7 mouse cellular contexts compared by ENCODE assay signal in the genomic region with DNA sequence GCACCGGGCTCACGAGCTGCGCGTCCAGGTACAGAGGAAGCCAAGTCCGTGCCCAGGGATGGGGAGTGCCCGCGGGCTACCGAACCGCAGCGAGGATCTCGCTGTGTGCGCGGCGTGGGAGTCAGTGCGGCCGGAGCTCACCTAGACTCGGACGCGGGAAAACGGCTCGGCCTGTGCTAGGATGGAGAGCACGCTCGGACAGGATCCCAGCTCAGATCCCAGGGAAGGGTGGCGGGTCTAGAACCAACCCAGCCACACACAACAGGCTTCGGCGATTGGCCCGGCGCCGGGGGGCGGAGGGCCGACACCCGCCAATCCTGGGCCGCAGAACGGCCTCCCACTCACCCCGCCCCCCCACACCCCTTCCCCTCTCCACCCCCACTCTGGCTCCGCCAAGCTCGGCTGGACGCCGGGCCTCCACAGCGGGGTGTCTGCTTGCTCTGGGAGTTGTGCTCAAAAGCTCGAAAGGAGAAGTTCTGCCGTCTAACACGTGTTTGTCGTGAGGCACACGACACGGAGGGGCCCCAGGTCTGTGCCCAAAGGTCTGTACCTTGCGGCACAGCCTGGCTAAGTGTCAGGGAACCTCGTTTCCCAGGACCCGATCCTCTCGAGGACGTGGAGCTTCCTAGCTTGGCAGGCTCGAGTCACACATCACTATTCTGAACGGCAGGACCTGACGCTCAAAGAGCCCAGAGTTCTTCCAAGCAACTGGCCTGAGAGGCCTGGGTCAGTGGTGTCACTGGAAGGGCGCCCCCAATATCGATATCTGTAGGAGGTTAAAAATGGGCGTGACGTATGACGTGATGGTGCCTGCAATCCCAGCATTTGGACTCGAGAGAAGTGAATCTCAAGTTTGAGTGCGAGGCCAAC. TPM values are rescaled to one million over a fixed set of nuclear protein-coding genes. Genes with fewer than 3 reads are reported as not detected.
DNase-seq lines count a peak whose midpoint lies in the region; ATAC-seq and TF ChIP-seq lines count a peak whose summit lies in the region.

A gene (minus strand): TSS at position 297 of the 870 bp plus-strand sequence.

- peak within 1 kb of the TSS; percentile 66 for H3K4me3 ChIP-seq in embryonic facial prominence, embryonic 10.5 days
- peak within 1 kb of the TSS; percentile 55 for H3K4me3 ChIP-seq in limb, embryonic 14.5 days (replicated peaks; ENCODE audit: low read length)
- peak within 1 kb of the TSS; percentile 49 for H3K4me3 ChIP-seq in midbrain, embryonic 15.5 days

- H3K27me3 ChIP-seq in embryonic facial prominence, embryonic 10.5 days (replicated peaks; ENCODE audit: low read depth, poor library complexity, severe bottlenecking): peaks cover 36% of the 10 kb centered on the region
- peaks cover 17% of the 10 kb centered on the region for H3K27me3 ChIP-seq in limb, embryonic 14.5 days (ENCODE audit: control insufficient read depth, insufficient read depth, low read length)
- peaks cover 22% of the 10 kb centered on the region; the same call in 1 of the 2 replicates for H3K27me3 ChIP-seq in midbrain, embryonic 15.5 days (replicated peaks)
- no peaks in the 10 kb centered on the region for H3K27me3 ChIP-seq in splenic B cell, adult 2 months (ENCODE audit: control insufficient read depth, insufficient read depth, low read length, poor library complexity, severe bottlenecking)

- 1% methylated on average over 61 of the region's 61 CpGs for WGBS in embryonic facial prominence, embryonic 10.5 days
- 4% methylated on average over 56 of the region's 61 CpGs for WGBS in limb, embryonic 14.5 days
- 3% methylated on average over 61 of the region's 61 CpGs for WGBS in midbrain, embryonic 15.5 days

- peaks cover 20% of the 10 kb centered on the region for H3K4me1 ChIP-seq in embryonic facial prominence, embryonic 10.5 days
- peaks cover 8% of the 10 kb centered on the region for H3K4me1 ChIP-seq in limb, embryonic 14.5 days (ENCODE audit: control insufficient read depth, insufficient read depth, low read length)
- H3K4me1 ChIP-seq in midbrain, embryonic 15.5 days: peaks cover 15% of the 10 kb centered on the region

- H3K4me2 ChIP-seq in limb, embryonic 14.5 days (replicated peaks; ENCODE audit: low read depth, low read length, severe bottlenecking): peak within 1 kb of the TSS; percentile 97
- peak within 1 kb of the TSS; percentile 97 for H3K4me2 ChIP-seq in midbrain, embryonic 15.5 days

- peak within 1 kb of the TSS; percentile 58; the same call in 1 of the 2 replicates for H3K27ac ChIP-seq in embryonic facial prominence, embryonic 10.5 days (replicated peaks)
- H3K27ac ChIP-seq in limb, embryonic 14.5 days (replicated peaks; ENCODE audit: low read depth, low read length): no peak within 1 kb of the TSS
- H3K27ac ChIP-seq in midbrain, embryonic 15.5 days: peak within 1 kb of the TSS; percentile 52

- no peaks in the 10 kb centered on the region for H3K9me3 ChIP-seq in embryonic facial prominence, embryonic 10.5 days
- H3K9me3 ChIP-seq in limb, embryonic 14.5 days (ENCODE audit: control insufficient read depth, low read length): no peaks in the 10 kb centered on the region
- H3K9me3 ChIP-seq in midbrain, embryonic 15.5 days: no peaks in the 10 kb centered on the region

- peak within 1 kb of the TSS; percentile 45 for H3K9ac ChIP-seq in limb, embryonic 14.5 days (ENCODE audit: low read depth, low read length, severe bottlenecking)
- peak within 1 kb of the TSS; percentile 33 for H3K9ac ChIP-seq in midbrain, embryonic 15.5 days

- no peaks in the 10 kb centered on the region for H3K36me3 ChIP-seq in embryonic facial prominence, embryonic 10.5 days (replicated peaks)
- no peaks in the 10 kb centered on the region for H3K36me3 ChIP-seq in limb, embryonic 14.5 days (ENCODE audit: control insufficient read depth, insufficient read depth, low read length)
- no peaks in the 10 kb centered on the region for H3K36me3 ChIP-seq in midbrain, embryonic 15.5 days (replicated peaks)
- no peaks in the 10 kb centered on the region for H3K36me3 ChIP-seq in splenic B cell, adult 2 months (ENCODE audit: control insufficient read depth, insufficient read depth, low read length, poor library complexity, severe bottlenecking)

- peak; percentile 87 to 89 for DNase-seq in adrenal gland, postnatal 36 days
- DNase-seq in embryonic facial prominence, embryonic 10.5 days (ENCODE audit: low spot score): peak; percentile 90
- peak; percentile 84 to 89 for DNase-seq in heart, adult 18-20 months
- peak; percentile 89 for DNase-seq in kidney, adult 18-20 months
- peak; percentile 84 for DNase-seq in limb, embryonic 14.5 days (ENCODE audit: low spot score)
- DNase-seq in splenic B cell, adult 2 months (ENCODE audit: low read depth, low spot score): peak; percentile 64

- peak; percentile 54; the same call in 1 of the 2 replicates for TF ChIP-seq POLR2A in limb, embryonic 14.5 days (IDR thresholded peaks at IDR 0.05; ENCODE audit: borderline replicate concordance, extremely low read depth, insufficient read depth, insufficient read length)

- ATAC-seq in limb, embryonic 14.5 days (ENCODE audit: low FRiP score, low read depth): peak; percentile 95
- peak; percentile 91 for ATAC-seq in midbrain, embryonic 15.5 days (replicated peaks)

RNA-seq across cellular contexts. Expression of the gene that starts here (rescaled TPM):
- total RNA-seq in adrenal gland, postnatal 36 days (2021): 1 to 10 TPM; 2.3 to 6.1 TPM
- 2.5 and 2.8 TPM in 2 replicates for polyA plus RNA-seq in embryonic facial prominence, embryonic 10.5 days (2016; fragmentation: Nextera tagmentation; extraction: Ambion mirVana)
- total RNA-seq in heart, adult 18-20 months (2021): 1 to 10 TPM; 3.4 to 4.9 TPM
- polyA plus RNA-seq in limb, embryonic 14.5 days (2012; rRNA removed): 4.7 and 4.8 TPM in 2 replicates
- polyA plus RNA-seq in limb, embryonic 14.5 days (2014; fragmentation: Nextera tagmentation; extraction: Ambion mirVana): 3.9 and 4.6 TPM in 2 replicates
- 5.2 and 5.9 TPM in 2 replicates for polyA plus RNA-seq in midbrain, embryonic 15.5 days (2015; fragmentation: Nextera tagmentation; extraction: Ambion mirVana)
